Mouse (Mus musculus) forebrain, embryonic 14.5 days (tissue): ENCODE measurements at regions not wholly inside any gene's neighbourhood (a gene's known extent, or its start where the extent isn't known, plus 50 kb on each side); places are given as distances from the start of the nearest gene placed in this dataset.

Experiments used
- ATAC-seq: fragments of 200-750 bp; cut with Nextera tagmentation; 2 replicates; pipeline ENCODE4 v1.8.0; 2017; ENCODE audit warnings: mild to moderate bottlenecking, moderate library complexity
- DNase-seq: peaks from one replicate; pipeline ENCODE4 v3.0.0-alpha.2; 2015; ENCODE audit warnings: low spot score
- H3K27ac ChIP-seq: fragments of 300-500 bp; sonication (generic); 2 replicates; pipeline ENCODE4 v1.5.1; 2014; ENCODE audit warnings: low read depth, mild to moderate bottlenecking, control low read depth, low read length, moderate library complexity
- H3K27me3 ChIP-seq: fragments of 300-500 bp; sonication (generic); replicated peaks from 2 replicates; pipeline ENCODE4 v1.6.1; 2014; ENCODE audit warnings: low read length, control low read depth, mixed read lengths; ENCODE audit not compliant: control insufficient read depth, insufficient read depth
- H3K36me3 ChIP-seq: fragments of 300-500 bp; sonication (generic); 2 replicates; pipeline ENCODE4 v1.6.1; 2014; ENCODE audit warnings: low read length, control low read depth; ENCODE audit not compliant: control insufficient read depth, insufficient read depth
- H3K4me1 ChIP-seq: fragments of 300-500 bp; sonication (generic); 2 replicates; pipeline ENCODE4 v1.6.1; 2014; ENCODE audit warnings: antibody characterized with exemption, low read length, control low read depth; ENCODE audit not compliant: control insufficient read depth, insufficient read depth
- H3K4me2 ChIP-seq: fragments of 300-500 bp; sonication (generic); 2 replicates; pipeline ENCODE4 v1.6.1; 2014; ENCODE audit warnings: mild to moderate bottlenecking, control low read depth, low read length
- H3K4me3 ChIP-seq: fragments of 300-500 bp; sonication (generic); 2 replicates; pipeline ENCODE4 v1.5.1; 2014; ENCODE audit warnings: low read depth, low read length, control low read depth
- H3K9ac ChIP-seq: fragments of 300-500 bp; sonication (generic); 2 replicates; pipeline ENCODE4 v1.6.1; 2014; ENCODE audit warnings: mild to moderate bottlenecking, low read length, control low read depth, moderate library complexity
- H3K9me3 ChIP-seq: fragments of 300-500 bp; sonication (generic); replicated peaks from 2 replicates; pipeline ENCODE4 v1.6.1; 2016; ENCODE audit warnings: low read length, control low read depth, mixed read lengths; ENCODE audit not compliant: control insufficient read depth
- WGBS: fragments of 180-500 bp; shearing (Covaris S2); extraction: QIAGEN DNeasy Blood & Tissue Kit; methylation state at CpG from one replicate; pipeline ENCODE4 v1.1.7; 2014; 5-methylcytosine and 5-hydroxymethylcytosine counted together

DNA sequence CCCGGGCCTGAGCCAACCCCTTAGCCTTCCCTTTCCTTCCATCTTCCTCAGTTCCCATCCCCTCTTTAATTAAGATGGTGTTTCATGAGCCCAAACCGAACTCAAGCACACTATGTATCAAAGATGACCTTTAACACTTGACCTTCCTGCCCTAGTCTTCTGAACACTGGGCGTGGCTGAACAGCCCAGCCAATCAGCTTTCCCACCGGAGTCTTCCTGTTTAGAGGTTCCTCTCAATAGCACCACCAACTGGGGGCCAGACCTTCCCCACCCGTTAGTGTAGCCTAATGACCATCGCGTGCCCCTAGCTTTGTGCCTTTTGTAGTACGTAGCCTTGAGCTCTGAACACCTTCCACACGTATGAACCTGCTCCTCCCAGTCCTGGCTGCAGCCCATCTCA is 215.0 kb upstream of the Sdk2 start:
- Histone ChIP-seq H3K36me3 (no peaks in the 10 kb centered on the region), H3K4me2 (no peak overlapping the region), H3K4me3 (no peak overlapping the region), H3K4me1 (peaks cover 3% of the 10 kb centered on the region; the same call in 1 of the 2 replicates), H3K27me3 (no peaks in the 10 kb centered on the region), H3K9ac (no peak overlapping the region), H3K27ac (no peak overlapping the region), H3K9me3 (no peaks in the 10 kb centered on the region)
- 79% methylated on average over 9 of the region's 9 CpGs for WGBS
- DNase-seq (no peak), ATAC-seq (no peak)

DNA sequence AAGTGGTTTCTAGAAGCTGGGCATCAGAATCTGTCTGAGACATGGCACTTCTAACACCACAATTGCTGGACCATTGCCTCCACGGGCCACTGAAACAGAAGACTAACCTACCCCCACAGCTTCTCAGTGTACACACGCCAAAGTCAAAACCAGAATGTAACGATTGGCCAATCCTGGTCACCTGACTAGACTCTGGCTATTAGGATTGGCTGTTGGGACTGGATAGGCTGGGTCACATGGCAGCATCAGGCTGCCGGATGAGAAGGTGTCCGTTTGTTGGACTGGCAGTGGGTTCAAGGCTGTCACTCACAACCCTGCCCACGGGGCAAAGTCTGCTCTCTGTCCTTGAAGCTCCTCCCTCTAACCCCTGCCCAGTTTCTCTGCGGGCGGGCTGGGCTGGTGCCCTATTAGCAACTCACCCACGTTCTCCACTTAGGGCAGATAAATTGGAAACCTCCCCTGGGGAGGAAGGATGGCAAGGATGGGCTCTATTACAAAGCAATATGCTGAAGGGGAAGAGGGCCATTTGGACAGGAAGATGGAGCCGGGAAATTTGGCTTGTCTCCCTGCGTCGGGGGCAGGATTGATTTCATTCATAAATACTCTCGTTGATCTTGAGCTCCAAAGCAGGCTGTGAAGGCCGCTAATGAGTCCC is 214.3 kb upstream of the Sdk2 start:
- no peak overlapping the region for H3K9ac ChIP-seq
- H3K27me3 ChIP-seq = no peaks in the 10 kb centered on the region
- H3K36me3 ChIP-seq = no peaks in the 10 kb centered on the region
- DNase-seq (no peak), ATAC-seq (no peak)
- 86% methylated on average over 14 of the region's 14 CpGs for WGBS
- H3K4me3 ChIP-seq = no peak overlapping the region
- no peak overlapping the region for H3K27ac ChIP-seq
- H3K9me3 ChIP-seq = no peaks in the 10 kb centered on the region
- H3K4me2 ChIP-seq = no peak overlapping the region
- peaks cover 3% of the 10 kb centered on the region; the same call in 1 of the 2 replicates for H3K4me1 ChIP-seq

DNA sequence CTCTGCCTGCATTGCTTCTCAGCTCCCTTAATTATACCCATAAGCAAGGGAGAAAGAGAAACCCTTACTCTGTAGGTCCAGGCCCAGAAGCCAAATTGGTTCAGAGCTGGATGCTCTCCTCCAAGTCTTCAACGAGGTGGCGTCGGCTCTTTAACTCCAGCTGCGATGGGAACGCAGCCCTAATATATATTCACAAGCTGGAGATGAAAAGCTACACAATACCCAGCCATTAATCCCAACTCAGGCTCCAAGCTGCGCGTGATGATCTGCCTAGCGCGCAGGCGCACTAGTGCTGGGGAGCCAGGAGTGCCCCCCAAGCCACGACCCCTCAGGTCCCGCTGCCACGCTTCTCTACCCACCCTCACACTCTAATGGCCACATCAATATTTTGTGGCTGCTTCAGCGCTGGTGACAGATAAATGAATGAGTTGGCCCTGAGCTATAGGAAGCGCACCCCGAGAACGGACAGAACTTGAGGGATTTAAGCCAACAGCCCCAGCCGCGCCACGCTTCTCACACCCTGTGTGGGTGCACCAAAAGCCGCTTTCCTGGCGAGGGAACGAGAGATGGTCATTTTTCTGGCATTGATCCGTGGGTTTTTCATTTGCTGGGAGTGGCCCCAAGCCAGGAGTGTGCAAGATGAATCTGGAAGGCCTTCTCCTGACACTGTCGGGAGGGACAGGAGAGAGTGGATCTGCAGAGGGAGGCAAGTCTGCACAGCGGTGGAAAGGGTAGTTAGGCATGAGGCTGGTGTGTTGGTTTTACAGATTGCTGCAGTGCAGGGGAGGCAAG is 210.9 kb upstream of the Sdk2 start:
- no peaks in the 10 kb centered on the region for H3K36me3 ChIP-seq
- ATAC-seq (no peak), DNase-seq (no peak)
- no peak overlapping the region for H3K4me3 ChIP-seq
- no peak overlapping the region for H3K9ac ChIP-seq
- WGBS = 74% methylated on average over 26 of the region's 26 CpGs
- no peak overlapping the region for H3K27ac ChIP-seq
- no peaks in the 10 kb centered on the region for H3K27me3 ChIP-seq
- peaks cover 3% of the 10 kb centered on the region; the same call in 1 of the 2 replicates for H3K4me1 ChIP-seq
- no peaks in the 10 kb centered on the region for H3K9me3 ChIP-seq
- no peak overlapping the region for H3K4me2 ChIP-seq

DNA sequence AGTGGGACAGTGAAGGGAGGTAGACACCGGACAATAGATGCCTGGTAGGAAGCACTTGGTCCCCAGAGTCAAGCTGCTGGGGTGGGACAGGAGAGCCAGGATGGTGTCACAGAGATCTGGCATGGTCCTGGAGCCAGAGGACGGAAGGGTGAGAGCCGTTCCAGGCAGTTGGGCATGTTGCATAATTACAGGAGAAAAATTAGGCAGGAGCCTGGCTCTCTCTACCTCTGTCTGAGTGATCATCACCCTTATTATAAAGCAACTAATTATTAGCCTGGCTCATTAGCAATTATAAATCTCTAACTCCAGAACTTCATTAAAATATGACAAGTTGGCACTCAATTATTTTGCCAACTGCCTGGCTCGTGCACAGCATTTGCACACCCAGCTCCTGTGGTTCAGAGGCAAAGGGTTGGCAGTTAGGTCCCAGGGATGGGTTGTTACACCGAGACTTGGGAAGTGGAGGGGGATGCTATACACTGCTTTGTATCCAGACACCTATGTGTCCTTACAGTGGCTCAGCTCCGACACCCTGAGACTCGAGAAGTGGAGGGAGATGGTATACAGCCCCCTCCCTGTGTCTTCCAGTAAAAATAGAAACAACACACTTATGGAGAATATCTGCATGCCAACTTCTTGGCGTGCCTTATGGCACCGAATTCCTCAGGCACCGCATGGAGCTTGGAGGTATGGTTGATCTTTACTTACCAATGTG is 203.7 kb upstream of the Sdk2 start:
- no peaks in the 10 kb centered on the region for H3K27me3 ChIP-seq
- DNase-seq = peak; percentile 57
- no peak overlapping the region for H3K4me2 ChIP-seq
- H3K4me3 ChIP-seq = no peak overlapping the region
- peak; percentile 15; the same call in 1 of the 2 replicates for ATAC-seq
- H3K27ac ChIP-seq = peak overlapping the region; percentile 39; the same call in 1 of the 2 replicates
- no peak overlapping the region for H3K9ac ChIP-seq
- no peaks in the 10 kb centered on the region for H3K36me3 ChIP-seq
- H3K9me3 ChIP-seq = no peaks in the 10 kb centered on the region
- 68% methylated on average over 10 of the region's 10 CpGs for WGBS
- H3K4me1 ChIP-seq = no peaks in the 10 kb centered on the region

DNA sequence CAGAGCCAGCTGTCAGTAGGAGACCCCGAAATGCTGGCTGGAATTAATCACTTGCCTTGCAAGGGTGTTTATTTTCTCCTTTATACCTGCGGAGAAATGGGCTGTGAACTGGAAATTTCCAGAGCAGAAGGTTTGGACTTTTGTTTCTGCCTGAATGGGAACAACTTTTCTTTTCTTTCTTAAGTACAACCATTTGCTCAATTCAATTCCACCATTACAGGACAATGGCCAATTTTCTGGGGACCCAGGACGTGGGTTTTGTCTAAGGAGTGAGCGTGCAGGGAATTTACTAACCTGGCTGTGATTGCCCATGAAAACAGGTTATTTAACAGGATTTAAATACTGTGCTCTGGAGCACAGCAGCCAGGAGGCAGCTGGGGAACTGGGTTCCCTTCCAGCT is 195.1 kb upstream of the Sdk2 start:
- H3K9me3 ChIP-seq = no peaks in the 10 kb centered on the region
- DNase-seq (peak; percentile 30), ATAC-seq (peak; percentile 10; the same call in 1 of the 2 replicates)
- no peaks in the 10 kb centered on the region; the same call in 1 of the 2 replicates for H3K4me1 ChIP-seq
- H3K27me3 ChIP-seq = no peaks in the 10 kb centered on the region
- H3K27ac ChIP-seq = no peak overlapping the region
- H3K4me2 ChIP-seq = no peak overlapping the region
- H3K36me3 ChIP-seq = no peaks in the 10 kb centered on the region
- 5% methylated on average over 4 of the region's 4 CpGs for WGBS
- H3K9ac ChIP-seq = no peak overlapping the region
- H3K4me3 ChIP-seq = no peak overlapping the region

DNA sequence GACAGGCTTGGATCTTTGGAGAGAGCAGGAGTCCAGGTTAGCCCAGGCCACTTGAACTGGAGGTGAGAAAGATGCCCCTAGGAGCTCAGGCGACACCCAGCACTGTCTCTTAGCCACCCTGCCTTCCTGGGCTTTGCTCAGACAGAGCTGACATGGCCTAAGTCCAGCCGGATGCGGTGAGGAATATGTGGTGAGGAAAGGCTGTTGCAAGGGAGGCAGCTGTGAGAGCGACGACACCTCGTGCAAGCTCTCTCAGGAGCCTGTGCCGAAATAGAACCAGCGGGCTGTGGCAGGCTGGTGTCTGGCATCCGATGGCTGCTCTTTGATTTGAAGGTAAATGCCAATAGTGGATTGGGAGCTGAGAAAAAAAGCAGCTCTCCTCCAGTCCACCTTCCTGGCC is 191.4 kb upstream of the Sdk2 start:
- Histone ChIP-seq H3K4me1 (no peaks in the 10 kb centered on the region; the same call in 1 of the 2 replicates), H3K9me3 (no peaks in the 10 kb centered on the region), H3K9ac (no peak overlapping the region), H3K27me3 (no peaks in the 10 kb centered on the region), H3K27ac (no peak overlapping the region), H3K4me2 (no peak overlapping the region), H3K4me3 (no peak overlapping the region), H3K36me3 (no peaks in the 10 kb centered on the region)
- DNase-seq (no peak), ATAC-seq (no peak)
- 89% methylated on average over 9 of the region's 9 CpGs for WGBS

DNA sequence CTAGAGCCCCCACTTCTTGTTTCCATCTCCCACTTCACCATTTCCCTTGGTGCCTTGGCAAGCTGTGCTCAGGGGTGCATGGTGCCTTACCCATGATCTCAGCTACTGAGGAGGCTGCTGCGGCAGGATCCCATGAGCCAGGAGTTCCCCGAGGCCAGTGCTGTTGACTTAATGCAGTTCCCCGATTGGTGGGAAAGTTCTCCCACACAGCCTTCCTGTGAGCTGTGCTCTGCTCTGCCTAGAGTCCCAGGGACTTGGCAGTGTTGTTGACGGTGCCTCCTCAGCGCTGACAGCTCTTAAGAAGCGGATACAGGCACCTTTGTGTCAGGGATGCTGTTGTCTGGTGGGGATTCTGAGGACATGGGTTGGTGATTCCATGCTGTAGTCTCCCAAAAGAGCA is 190.9 kb upstream of the Sdk2 start:
- DNase-seq (no peak), ATAC-seq (no peak)
- Histone ChIP-seq H3K4me2 (no peak overlapping the region), H3K9me3 (no peaks in the 10 kb centered on the region), H3K4me3 (no peak overlapping the region), H3K9ac (no peak overlapping the region), H3K4me1 (no peaks in the 10 kb centered on the region; the same call in 1 of the 2 replicates), H3K36me3 (no peaks in the 10 kb centered on the region), H3K27me3 (no peaks in the 10 kb centered on the region), H3K27ac (no peak overlapping the region)
- 71% methylated on average over 6 of the region's 6 CpGs for WGBS

DNA sequence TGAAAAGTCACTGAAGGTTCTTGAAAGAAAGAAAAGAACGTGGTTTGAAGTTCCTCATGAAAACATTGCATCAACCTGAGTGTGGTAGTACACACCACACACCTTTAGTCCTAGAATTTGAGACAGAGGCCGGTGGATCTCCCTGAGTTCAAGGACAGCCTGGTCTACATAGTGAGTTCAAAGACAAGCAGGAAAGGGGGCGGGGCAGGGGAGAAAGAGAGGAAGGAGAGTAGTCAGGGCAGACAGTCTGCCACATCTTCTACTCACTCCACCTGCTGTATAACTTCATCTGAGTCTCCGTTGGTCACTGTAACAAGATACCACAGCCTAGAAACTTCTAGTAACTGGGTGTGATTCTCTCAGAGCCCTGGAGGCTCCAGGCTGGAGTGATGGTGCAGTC is 190.2 kb upstream of the Sdk2 start:
- H3K27ac ChIP-seq = no peak overlapping the region
- no peaks in the 10 kb centered on the region for H3K9me3 ChIP-seq
- H3K4me2 ChIP-seq = no peak overlapping the region
- H3K27me3 ChIP-seq = no peaks in the 10 kb centered on the region
- ATAC-seq (no peak), DNase-seq (no peak)
- WGBS = 85% methylated on average over 4 of the region's 4 CpGs
- no peaks in the 10 kb centered on the region; the same call in 1 of the 2 replicates for H3K4me1 ChIP-seq
- no peaks in the 10 kb centered on the region for H3K36me3 ChIP-seq
- no peak overlapping the region for H3K4me3 ChIP-seq
- H3K9ac ChIP-seq = no peak overlapping the region
